Mouse (Mus musculus) erythroblast, embryonic 14.5 days (primary cell): Measurements from ENCODE around the gene Stpg3.

Source experiments
- GATA1 ChIP-seq: IDR thresholded peaks from 2 replicates; pipeline ENCODE4 v1.6.1; 2012; ENCODE audit warnings: low read length, inconsistent platforms, mixed read lengths
- TAL1 ChIP-seq: IDR thresholded peaks from 3 replicates; pipeline ENCODE4 v1.6.1; 2012; ENCODE audit warnings: low read length, inconsistent platforms, mixed read lengths

- no peak for TF ChIP-seq GATA1
- no peak for TF ChIP-seq TAL1
These were observed 40.9 kb upstream of the Stpg3 start, which contains the start of gene Tmem203 for GRCm38 (mm10) chr2:25255284-25255779.
